Mouse (Mus musculus) heart, embryonic 10.5 days (tissue): Measurements from ENCODE around the gene Orc1. TPM values are rescaled to one million over a fixed set of nuclear protein-coding genes. Genes with fewer than 3 reads are reported as not detected.

Experiments used
- DNase-seq: peaks from one replicate; pipeline ENCODE4 v3.0.0-alpha.2; 2017; ENCODE audit warnings: low spot score
- H3K27ac ChIP-seq: fragments of 300-500 bp; sonication (generic); 2 replicates; pipeline ENCODE4 v1.5.1; 2016; ENCODE audit warnings: mild to moderate bottlenecking
- H3K27me3 ChIP-seq: fragments of 300-500 bp; sonication (generic); 2 replicates; pipeline ENCODE4 v1.6.1; 2016; ENCODE audit warnings: mild to moderate bottlenecking; ENCODE audit not compliant: poor library complexity, insufficient read depth, severe bottlenecking
- H3K36me3 ChIP-seq: fragments of 300-500 bp; sonication (generic); 2 replicates; pipeline ENCODE4 v1.6.1; 2016; ENCODE audit warnings: mild to moderate bottlenecking, moderate library complexity
- H3K4me1 ChIP-seq: fragments of 300-500 bp; sonication (generic); 2 replicates; pipeline ENCODE4 v1.6.1; 2016; ENCODE audit warnings: mild to moderate bottlenecking
- H3K4me3 ChIP-seq: fragments of 300-500 bp; sonication (generic); 2 replicates; pipeline ENCODE4 v1.5.1; 2016; ENCODE audit warnings: mild to moderate bottlenecking, moderate library complexity
- H3K9me3 ChIP-seq: fragments of 300-500 bp; sonication (generic); 2 replicates; pipeline ENCODE4 v1.6.1; 2016; ENCODE audit warnings: mild to moderate bottlenecking, moderate library complexity
- whole genome bisulfite sequencing: fragments of 180-500 bp; shearing (Covaris S2); methylation state at CpG from one replicate; pipeline ENCODE4 v1.1.7; 2016; 5-methylcytosine and 5-hydroxymethylcytosine counted together
- polyA plus RNA-seq: library from polyadenylated mRNA; unstranded; fragments of >200 nt; fragmentation: Nextera tagmentation; extraction: Ambion mirVana; gene quantifications from 2 replicates; pipeline ENCODE4 v1.2.1, GENCODE M21; 2016

The Orc1 gene
- 11.7 and 14.3 TPM in 2 replicates for polyA plus RNA-seq

DNA sequence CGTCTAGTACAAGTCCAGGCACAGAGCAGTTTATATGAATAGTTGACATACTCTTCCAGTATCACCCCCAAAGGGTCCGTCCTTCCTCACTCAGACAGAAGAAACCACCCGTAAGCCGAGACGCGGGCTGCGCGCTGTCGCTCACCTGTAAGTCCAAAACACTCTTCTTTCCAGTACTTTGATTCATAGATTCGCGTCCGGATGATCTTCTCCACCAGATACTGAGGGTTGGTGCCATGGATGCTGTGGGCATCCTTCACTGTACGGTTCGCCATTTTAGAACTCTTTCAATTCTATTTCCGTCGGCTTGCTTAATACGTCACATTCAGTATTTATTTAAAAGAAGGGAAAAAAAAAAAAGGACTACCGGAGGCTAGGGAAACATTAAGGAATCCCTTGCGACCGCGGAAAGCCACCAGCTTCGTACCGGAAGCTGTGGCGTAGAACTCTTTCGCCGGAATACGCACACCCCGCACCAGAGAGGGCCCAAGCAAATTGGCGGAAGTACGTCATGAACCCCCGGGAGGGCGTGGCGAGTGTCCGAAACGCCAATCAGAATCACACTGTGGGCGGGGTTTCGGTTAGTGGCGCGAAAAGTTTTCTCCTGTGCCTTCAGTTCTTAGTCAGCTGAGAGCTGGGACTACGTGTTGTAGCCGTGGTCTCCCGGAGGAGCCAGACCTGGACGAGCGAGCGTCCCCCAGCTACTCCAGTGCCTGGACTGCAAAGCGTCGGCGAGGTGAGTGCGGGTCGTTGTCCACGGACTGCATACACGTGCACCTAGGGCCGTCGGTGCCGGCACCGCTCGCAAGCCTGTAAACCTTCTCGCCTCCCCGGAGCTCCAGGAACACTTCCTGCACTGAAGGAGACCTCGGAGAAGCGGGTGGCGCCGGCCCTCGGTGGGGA is at the start of gene Orc1, which contains the start of gene Prpf38a:
TSS of gene Orc1 (plus strand) at position 584 of the 903 bp plus-strand sequence.
TSS of gene Prpf38a (minus strand) at position 497 of the 903 bp plus-strand sequence.
- peak within 1 kb of the TSS; percentile 88 for H3K27ac ChIP-seq
- H3K9me3 ChIP-seq, result no peaks in the 10 kb centered on the region
- H3K27me3 ChIP-seq, result no peaks in the 10 kb centered on the region
- under 1% methylated on average over 64 of the region's 64 CpGs for WGBS
- DNase-seq, result peak; percentile 99
- peak within 1 kb of the TSS; percentile 84 for H3K4me3 ChIP-seq
- H3K36me3 ChIP-seq, result peaks cover 36% of the 10 kb centered on the region
- peaks cover 25% of the 10 kb centered on the region for H3K4me1 ChIP-seq

DNA sequence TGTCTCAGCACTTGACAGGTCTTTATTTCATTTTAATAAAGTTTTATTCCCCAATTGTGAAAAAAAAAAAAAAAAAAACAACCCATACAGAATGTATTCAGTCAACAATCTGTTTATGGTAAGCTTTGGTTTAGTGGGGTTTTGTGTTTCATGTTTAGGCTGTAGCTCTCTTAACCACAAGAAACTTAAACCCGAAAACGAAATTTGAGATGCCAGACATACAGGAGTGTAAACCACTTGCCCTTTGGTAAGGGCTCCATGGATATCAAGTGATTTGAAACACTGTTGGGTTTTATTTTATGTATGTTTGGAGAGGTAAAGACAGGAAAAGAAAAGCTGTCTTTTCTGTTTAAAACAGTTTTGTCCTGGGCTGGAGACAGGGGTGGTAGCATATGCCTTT is 39.5 kb upstream of the Orc1 start:
- H3K4me1 ChIP-seq, result no peaks in the 10 kb centered on the region
- no peak overlapping the region for H3K4me3 ChIP-seq
- no peaks in the 10 kb centered on the region for H3K27me3 ChIP-seq
- H3K27ac ChIP-seq, result no peak overlapping the region
- 95% methylated on average over 2 of the region's 2 CpGs for WGBS
- no peak for DNase-seq
- H3K36me3 ChIP-seq, result peaks cover 30% of the 10 kb centered on the region
- no peaks in the 10 kb centered on the region for H3K9me3 ChIP-seq

- H3K4me3 ChIP-seq, result no peak overlapping the region
- H3K27ac ChIP-seq, result no peak overlapping the region
- peaks cover 97% of the 10 kb centered on the region for H3K36me3 ChIP-seq
- no peaks in the 10 kb centered on the region for H3K4me1 ChIP-seq
- WGBS, result 89% methylated on average over 1 of the region's 1 CpGs
- H3K27me3 ChIP-seq, result no peaks in the 10 kb centered on the region
- H3K9me3 ChIP-seq, result no peaks in the 10 kb centered on the region
- DNase-seq, result no peak
Observed at GRCm38 (mm10) chr4:108565026-108565425, 14.2 kb upstream of the Orc1 start.

DNA sequence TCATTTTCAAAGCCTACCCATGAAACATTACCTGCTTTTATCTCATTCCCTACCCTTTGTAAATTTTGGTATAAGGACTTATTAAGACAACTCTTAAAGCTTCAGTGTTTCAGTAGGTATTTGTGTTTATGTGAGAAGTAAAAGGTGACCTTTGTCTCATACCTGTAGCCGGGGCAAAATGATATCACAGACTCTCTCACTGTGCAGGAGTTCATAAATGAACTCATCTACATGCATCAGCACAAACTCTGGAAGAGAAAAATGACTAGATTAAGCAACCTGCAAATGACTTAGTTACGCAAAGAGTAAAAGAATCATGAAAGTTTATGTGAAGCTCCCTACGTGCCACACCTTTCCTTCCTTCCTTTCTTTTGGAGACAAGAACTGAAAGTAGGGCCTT is 6.6 kb upstream of the Orc1 start:
- Histone ChIP-seq H3K27me3 (no peaks in the 10 kb centered on the region), H3K4me1 (peaks cover 5% of the 10 kb centered on the region; the same call in 1 of the 2 replicates), H3K36me3 (peaks cover 78% of the 10 kb centered on the region), H3K9me3 (no peaks in the 10 kb centered on the region), H3K4me3 (no peak overlapping the region), H3K27ac (no peak overlapping the region)
- DNase-seq, result no peak
- 96% methylated on average over 3 of the region's 3 CpGs for WGBS

DNA sequence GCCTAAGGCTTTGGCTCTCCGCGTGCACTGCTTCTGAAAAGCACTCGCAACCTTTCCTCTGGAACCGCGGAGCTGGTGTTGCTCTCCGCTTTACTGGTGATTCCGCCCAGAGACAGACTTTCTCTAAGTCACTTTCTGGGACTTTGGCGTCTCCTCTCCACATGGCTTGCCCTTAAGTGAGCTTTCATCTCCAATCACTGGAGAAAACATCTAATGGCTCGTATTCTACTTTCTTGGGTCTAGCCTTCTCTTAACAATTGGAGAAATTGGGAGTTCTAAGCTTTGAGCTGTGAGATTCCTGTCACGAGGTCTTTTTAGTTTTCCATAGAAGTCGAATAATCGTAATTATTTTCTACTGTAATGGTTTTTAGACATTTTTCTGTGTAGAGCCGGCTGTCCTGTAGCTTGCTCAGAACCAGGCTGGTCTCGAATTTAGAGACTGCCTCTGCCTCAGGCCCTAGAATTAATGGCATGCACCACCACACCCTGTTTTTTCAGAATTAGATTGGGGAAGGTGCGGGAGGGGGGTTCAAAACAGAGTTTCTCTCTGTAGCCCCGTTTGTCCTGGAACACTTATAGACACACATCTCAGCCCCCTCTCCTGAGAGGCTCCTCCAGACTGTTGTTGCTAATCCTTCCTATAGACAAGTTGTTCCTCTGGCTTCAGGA is 654 bp downstream of the Orc1 start:
- Histone ChIP-seq H3K27me3 (no peaks in the 10 kb centered on the region), H3K4me3 (peak overlapping the region; percentile 84), H3K36me3 (peaks cover 29% of the 10 kb centered on the region), H3K27ac (peak overlapping the region; percentile 88), H3K9me3 (no peaks in the 10 kb centered on the region), H3K4me1 (peaks cover 25% of the 10 kb centered on the region)
- WGBS, result under 1% methylated on average over 16 of the region's 16 CpGs
- no peak for DNase-seq

- Histone ChIP-seq H3K27ac (no peak overlapping the region), H3K4me3 (no peak overlapping the region), H3K9me3 (no peaks in the 10 kb centered on the region), H3K4me1 (0 out of 2 replicates have a peak, but pooled peaks cover 4% of the 10 kb centered on the region), H3K27me3 (no peaks in the 10 kb centered on the region), H3K36me3 (peaks cover 16% of the 10 kb centered on the region)
- no peak for DNase-seq
- WGBS, result 77% methylated on average over 2 of the region's 2 CpGs
Observed at GRCm38 (mm10) chr4:108593376-108593775, 14.2 kb downstream of the Orc1 start.

DNA sequence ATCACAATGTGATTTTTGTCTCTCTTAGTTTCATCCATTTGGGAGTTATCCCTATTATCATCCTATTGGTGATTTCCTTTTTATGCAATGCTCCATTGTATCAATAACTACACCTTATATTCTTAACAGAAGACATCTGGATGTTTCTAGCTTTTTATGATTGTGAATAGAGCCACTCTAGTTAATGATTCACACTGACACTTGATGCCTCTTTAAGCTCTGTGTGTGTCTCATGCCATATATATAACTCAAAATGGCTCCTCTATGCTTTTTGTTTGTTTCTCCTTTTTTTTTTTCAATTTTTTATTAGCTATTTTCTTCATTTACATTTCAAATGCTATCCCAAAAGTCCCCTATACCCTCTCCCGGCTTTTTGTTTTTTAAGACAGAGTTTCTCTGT is 16.6 kb downstream of the Orc1 start:
- Histone ChIP-seq H3K36me3 (peaks cover 33% of the 10 kb centered on the region), H3K27ac (no peak overlapping the region), H3K4me1 (0 out of 2 replicates have a peak, but pooled peaks cover 4% of the 10 kb centered on the region), H3K4me3 (no peak overlapping the region), H3K9me3 (no peaks in the 10 kb centered on the region), H3K27me3 (no peaks in the 10 kb centered on the region)
- WGBS, result 97% methylated on average over 1 of the region's 1 CpGs
- no peak for DNase-seq

GRCm38 (mm10) chr4:108598306-108598705 is 19.1 kb downstream of the Orc1 start:
- H3K9me3 ChIP-seq, result no peaks in the 10 kb centered on the region
- no peaks in the 10 kb centered on the region for H3K27me3 ChIP-seq
- no peaks in the 10 kb centered on the region for H3K4me1 ChIP-seq
- DNase-seq, result peak; percentile 13
- WGBS, result 88% methylated on average over 4 of the region's 4 CpGs
- H3K36me3 ChIP-seq, result peaks cover 53% of the 10 kb centered on the region
- H3K27ac ChIP-seq, result no peak overlapping the region
- H3K4me3 ChIP-seq, result no peak overlapping the region

DNA sequence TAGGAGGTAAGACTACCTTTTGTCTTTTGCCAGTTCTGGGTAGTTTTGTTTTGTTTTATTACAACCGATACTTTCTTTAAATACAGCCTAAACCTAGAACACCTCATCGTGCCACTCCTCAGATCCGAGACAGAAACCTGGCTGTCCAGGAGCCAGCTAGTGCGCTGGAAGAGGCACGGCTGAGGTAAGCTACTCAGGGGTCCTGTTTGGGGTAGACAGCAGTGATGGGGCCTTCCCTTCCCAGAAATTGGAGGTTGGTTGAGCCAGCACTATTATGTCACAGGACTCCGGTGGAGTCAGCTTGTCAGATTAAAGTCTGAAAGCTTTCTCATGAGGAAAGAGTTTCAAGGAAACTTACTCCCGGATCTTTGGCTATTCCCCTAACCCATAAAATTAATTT is 22.6 kb downstream of the Orc1 start:
- no peaks in the 10 kb centered on the region for H3K4me1 ChIP-seq
- no peak overlapping the region for H3K27ac ChIP-seq
- no peaks in the 10 kb centered on the region for H3K9me3 ChIP-seq
- 94% methylated on average over 7 of the region's 7 CpGs for WGBS
- H3K36me3 ChIP-seq, result peaks cover 80% of the 10 kb centered on the region
- DNase-seq, result peak; percentile 39
- H3K4me3 ChIP-seq, result no peak overlapping the region
- no peaks in the 10 kb centered on the region for H3K27me3 ChIP-seq

DNA sequence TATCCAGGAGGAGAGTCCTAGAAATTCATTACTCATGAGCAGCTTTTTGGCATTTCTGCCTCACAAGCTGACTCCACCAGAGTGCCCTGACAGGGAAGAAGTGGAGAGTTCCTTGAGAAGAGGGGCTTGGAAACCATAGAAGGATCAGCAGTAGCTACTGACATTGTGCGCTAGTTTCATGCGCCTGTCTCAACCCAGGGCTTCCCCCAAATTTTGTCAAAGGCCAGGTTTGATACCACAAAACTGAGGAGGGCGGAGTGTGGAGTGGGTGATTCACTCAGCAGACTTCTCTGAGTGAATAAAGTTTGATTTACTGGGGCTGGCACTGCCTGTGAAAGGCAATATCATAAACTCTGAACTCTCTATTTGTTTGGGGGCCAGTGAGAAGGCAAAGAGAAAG is 29.4 kb downstream of the Orc1 start:
- H3K9me3 ChIP-seq, result no peaks in the 10 kb centered on the region
- no peaks in the 10 kb centered on the region for H3K4me1 ChIP-seq
- H3K36me3 ChIP-seq, result peaks cover 51% of the 10 kb centered on the region
- H3K27ac ChIP-seq, result no peak overlapping the region
- no peak overlapping the region for H3K4me3 ChIP-seq
- 92% methylated on average over 3 of the region's 3 CpGs for WGBS
- DNase-seq, result no peak
- no peaks in the 10 kb centered on the region for H3K27me3 ChIP-seq

GRCm38 (mm10) chr4:108610935-108611334 is 31.7 kb downstream of the Orc1 start:
- 84% methylated on average over 5 of the region's 5 CpGs for WGBS
- H3K36me3 ChIP-seq, result peaks cover 37% of the 10 kb centered on the region
- no peaks in the 10 kb centered on the region for H3K27me3 ChIP-seq
- H3K9me3 ChIP-seq, result no peaks in the 10 kb centered on the region
- no peak for DNase-seq
- H3K4me1 ChIP-seq, result no peaks in the 10 kb centered on the region
- no peak overlapping the region for H3K4me3 ChIP-seq
- H3K27ac ChIP-seq, result no peak overlapping the region

GRCm38 (mm10) chr4:108618586-108618985 is 39.4 kb downstream of the Orc1 start:
- WGBS, result 70% methylated on average over 4 of the region's 4 CpGs
- Histone ChIP-seq H3K36me3 (peaks cover 15% of the 10 kb centered on the region), H3K4me1 (peaks cover 17% of the 10 kb centered on the region; the same call in 1 of the 2 replicates), H3K4me3 (no peak overlapping the region; the same call in 1 of the 2 replicates), H3K9me3 (no peaks in the 10 kb centered on the region), H3K27ac (0 out of 2 replicates have a peak overlapping the region, but pooled peaks have one; percentile 94), H3K27me3 (no peaks in the 10 kb centered on the region)
- no peak for DNase-seq

GRCm38 (mm10) chr4:108619165-108619564 is 39.9 kb downstream of the Orc1 start:
- no peak for DNase-seq
- WGBS, result 3% methylated on average over 10 of the region's 10 CpGs

More at GRCm38 (mm10) chr4:108619165-108619564, 39.9 kb downstream of the Orc1 start:
- Histone ChIP-seq H3K36me3 (peaks cover 13% of the 10 kb centered on the region), H3K4me3 (peak overlapping the region; percentile 82), H3K27ac (peak overlapping the region; percentile 94), H3K9me3 (no peaks in the 10 kb centered on the region), H3K27me3 (no peaks in the 10 kb centered on the region), H3K4me1 (peaks cover 17% of the 10 kb centered on the region; the same call in 1 of the 2 replicates)
